Mouse (Mus musculus) forebrain, postnatal 0 days (tissue): ENCODE results near the gene Atp11c. TPM values are rescaled to one million over a fixed set of nuclear protein-coding genes. Genes with fewer than 3 reads are reported as not detected.

Experiments used
- ATAC-seq: fragments of 200-750 bp; cut with Nextera tagmentation; 2 replicates; pipeline ENCODE4 v1.8.0; 2017; ENCODE audit warnings: mild to moderate bottlenecking, moderate library complexity
- DNase-seq: peaks from one replicate; pipeline ENCODE4 v3.0.0-alpha.2; 2015
- H3K27ac ChIP-seq: fragments of 300-500 bp; sonication (generic); 2 replicates; pipeline ENCODE4 v1.5.1; 2014; ENCODE audit warnings: low read depth, mild to moderate bottlenecking, antibody characterized with exemption, low read length, moderate library complexity, mixed read lengths
- H3K27me3 ChIP-seq: fragments of 300-500 bp; sonication (generic); 2 replicates; pipeline ENCODE4 v1.6.1; 2014; ENCODE audit warnings: mild to moderate bottlenecking, low read length, mixed read lengths; ENCODE audit not compliant: insufficient read depth
- H3K36me3 ChIP-seq: fragments of 300-500 bp; sonication (generic); 2 replicates; pipeline ENCODE4 v1.6.1; 2014; ENCODE audit warnings: mild to moderate bottlenecking, moderate library complexity; ENCODE audit not compliant: insufficient read depth
- H3K4me1 ChIP-seq: fragments of 300-500 bp; sonication (generic); 2 replicates; pipeline ENCODE4 v1.6.1; 2014; ENCODE audit warnings: antibody characterized with exemption; ENCODE audit not compliant: insufficient read depth
- H3K4me2 ChIP-seq: fragments of 300-500 bp; sonication (generic); 2 replicates; pipeline ENCODE4 v1.6.1; 2014; ENCODE audit warnings: low read depth, mild to moderate bottlenecking, moderate library complexity
- H3K4me3 ChIP-seq: fragments of 300-500 bp; sonication (generic); 2 replicates; pipeline ENCODE4 v1.5.1; 2014; ENCODE audit warnings: low read depth, low read length, mixed read lengths
- H3K9ac ChIP-seq: fragments of 300-500 bp; sonication (generic); 2 replicates; pipeline ENCODE4 v1.6.1; 2014; ENCODE audit warnings: mild to moderate bottlenecking
- H3K9me3 ChIP-seq: fragments of 300-500 bp; sonication (generic); 2 replicates; pipeline ENCODE4 v1.6.1; 2016; ENCODE audit warnings: low read length
- CTCF ChIP-seq: sonication (generic); IDR thresholded peaks from 2 replicates; pipeline ENCODE4 v1.5.1; 2016; ENCODE audit warnings: antibody characterized with exemption, control low read depth, low read depth
- WGBS: fragments of 180-500 bp; shearing (Covaris S2); extraction: QIAGEN DNeasy Blood & Tissue Kit; methylation state at CpG from one replicate; pipeline ENCODE4 v1.1.7; 2014; 5-methylcytosine and 5-hydroxymethylcytosine counted together
- polyA plus RNA-seq: library from polyadenylated mRNA; unstranded; fragments of >200 nt; fragmentation: Nextera tagmentation; extraction: Ambion mirVana; gene quantifications from 2 replicates; pipeline ENCODE4 v1.2.1, GENCODE M21; 2015
- total RNA-seq: library from RNA; depleted of rRNA; stranded (reverse); fragments of >200 nt; gene quantifications from 2 replicates; pipeline ENCODE4 v1.2.3, GENCODE M21; 2014

Atp11c gene
- total and polyA plus RNA-seq, 2 experiments from 2014 or later = 6.8 to 28.0 TPM

GRCm38 (mm10) chrX:60394292-60394691 lies 198.2 kb downstream of the Atp11c start:
- Histone ChIP-seq H3K27me3 (no peaks in the 10 kb centered on the region), H3K4me1 (no peaks in the 10 kb centered on the region), H3K9me3 (no peaks in the 10 kb centered on the region), H3K4me3 (no peak overlapping the region), H3K9ac (no peak overlapping the region), H3K4me2 (no peak overlapping the region), H3K27ac (no peak overlapping the region), H3K36me3 (no peaks in the 10 kb centered on the region)
- DNase-seq (no peak), ATAC-seq (no peak)
- 63% methylated on average over 4 of the region's 4 CpGs for WGBS
- no peak for TF ChIP-seq CTCF

- DNase-seq (no peak), ATAC-seq (no peak)
- 84% methylated on average over 1 of the region's 1 CpGs for WGBS
- TF ChIP-seq CTCF = no peak
- H3K9me3 ChIP-seq = no peaks in the 10 kb centered on the region
- no peak overlapping the region for H3K9ac ChIP-seq
- no peaks in the 10 kb centered on the region for H3K27me3 ChIP-seq
- H3K4me1 ChIP-seq = no peaks in the 10 kb centered on the region
- no peak overlapping the region for H3K4me3 ChIP-seq
- H3K4me2 ChIP-seq = no peak overlapping the region
- no peaks in the 10 kb centered on the region for H3K36me3 ChIP-seq
- H3K27ac ChIP-seq = no peak overlapping the region
Observed at GRCm38 (mm10) chrX:60386852-60387251, 205.6 kb downstream of the Atp11c start.

- H3K4me2 ChIP-seq = no peak overlapping the region
- TF ChIP-seq CTCF = no peak
- H3K36me3 ChIP-seq = no peaks in the 10 kb centered on the region
- DNase-seq (no peak), ATAC-seq (no peak)
- H3K27ac ChIP-seq = no peak overlapping the region
- H3K27me3 ChIP-seq = no peaks in the 10 kb centered on the region
- H3K9ac ChIP-seq = no peak overlapping the region
- WGBS = 68% methylated on average over 2 of the region's 2 CpGs
- no peak overlapping the region for H3K4me3 ChIP-seq
- no peaks in the 10 kb centered on the region for H3K9me3 ChIP-seq
- no peaks in the 10 kb centered on the region for H3K4me1 ChIP-seq
Observed at GRCm38 (mm10) chrX:60381711-60382110, 210.8 kb downstream of the Atp11c start.

GRCm38 (mm10) chrX:60380386-60380785 lies 212.1 kb downstream of the Atp11c start:
- Histone ChIP-seq H3K9me3 (no peaks in the 10 kb centered on the region), H3K9ac (no peak overlapping the region), H3K36me3 (no peaks in the 10 kb centered on the region), H3K4me2 (no peak overlapping the region), H3K27me3 (no peaks in the 10 kb centered on the region), H3K27ac (no peak overlapping the region), H3K4me1 (no peaks in the 10 kb centered on the region), H3K4me3 (no peak overlapping the region)
- TF ChIP-seq CTCF = no peak
- ATAC-seq = no peak
- no peak for DNase-seq

GRCm38 (mm10) chrX:60348741-60349140 lies 243.8 kb downstream of the Atp11c start:
- Histone ChIP-seq H3K4me1 (no peaks in the 10 kb centered on the region), H3K9me3 (no peaks in the 10 kb centered on the region), H3K36me3 (no peaks in the 10 kb centered on the region), H3K9ac (no peak overlapping the region), H3K4me2 (no peak overlapping the region), H3K27me3 (no peaks in the 10 kb centered on the region), H3K27ac (no peak overlapping the region), H3K4me3 (no peak overlapping the region)
- no peak for ATAC-seq
- no peak for DNase-seq
- 68% methylated on average over 1 of the region's 1 CpGs for WGBS
- no peak for TF ChIP-seq CTCF

- TF ChIP-seq CTCF = no peak
- H3K9me3 ChIP-seq = no peaks in the 10 kb centered on the region
- H3K27ac ChIP-seq = no peak overlapping the region
- no peaks in the 10 kb centered on the region for H3K4me1 ChIP-seq
- H3K4me2 ChIP-seq = no peak overlapping the region
- H3K9ac ChIP-seq = no peak overlapping the region
- H3K27me3 ChIP-seq = no peaks in the 10 kb centered on the region
- H3K36me3 ChIP-seq = no peaks in the 10 kb centered on the region
- DNase-seq (no peak), ATAC-seq (no peak)
- no peak overlapping the region for H3K4me3 ChIP-seq
Observed at GRCm38 (mm10) chrX:60345447-60345846, 247.1 kb downstream of the Atp11c start.

- no peak for ATAC-seq
- no peak for TF ChIP-seq CTCF
Observed at GRCm38 (mm10) chrX:60344991-60345390, 247.5 kb downstream of the Atp11c start.

GRCm38 (mm10) chrX:60329735-60330134 lies 262.8 kb downstream of the Atp11c start:
- no peak for DNase-seq
- Histone ChIP-seq H3K27me3 (no peaks in the 10 kb centered on the region), H3K4me2 (no peak overlapping the region), H3K36me3 (no peaks in the 10 kb centered on the region), H3K4me1 (no peaks in the 10 kb centered on the region), H3K4me3 (no peak overlapping the region), H3K27ac (no peak overlapping the region), H3K9ac (no peak overlapping the region), H3K9me3 (no peaks in the 10 kb centered on the region)
- ATAC-seq = no peak
- TF ChIP-seq CTCF = no peak
- WGBS = 95% methylated on average over 3 of the region's 3 CpGs

More at GRCm38 (mm10) chrX:60344991-60345390, 247.5 kb downstream of the Atp11c start:
- no peak for DNase-seq
- whole genome bisulfite sequencing = 74% methylated on average over 4 of the region's 4 CpGs
- H3K36me3 ChIP-seq = no peaks in the 10 kb centered on the region
- no peaks in the 10 kb centered on the region for H3K4me1 ChIP-seq
- H3K4me2 ChIP-seq = no peak overlapping the region
- H3K27me3 ChIP-seq = no peaks in the 10 kb centered on the region
- no peak overlapping the region for H3K4me3 ChIP-seq
- H3K9ac ChIP-seq = no peak overlapping the region
- no peaks in the 10 kb centered on the region for H3K9me3 ChIP-seq
- no peak overlapping the region for H3K27ac ChIP-seq
